9 mouse cellular contexts compared by ENCODE assay signal in the genomic region with DNA sequence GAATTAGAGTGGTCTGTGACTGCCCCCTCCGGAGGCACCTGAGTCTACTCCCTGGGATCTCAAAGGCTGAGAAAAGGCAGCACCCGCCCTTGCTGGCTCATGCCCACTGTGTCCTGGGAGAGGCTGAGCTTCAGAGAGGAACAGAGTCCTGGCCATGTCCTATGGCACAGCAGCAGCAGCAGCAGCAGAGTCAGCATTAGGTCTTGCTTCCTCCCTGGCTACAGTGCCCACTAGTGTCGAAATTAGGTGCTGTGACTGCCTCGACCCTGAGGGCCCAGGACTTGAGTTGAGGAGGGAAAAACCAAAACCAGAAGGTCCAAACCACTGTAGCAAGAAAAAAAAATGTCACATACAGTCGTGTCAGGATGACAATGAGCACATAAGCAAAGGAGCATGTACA. TPM values are rescaled to one million over a fixed set of nuclear protein-coding genes. Genes with fewer than 3 reads are reported as not detected.
DNase-seq lines count a peak whose midpoint lies in the region; ATAC-seq and TF ChIP-seq lines count a peak whose summit lies in the region.
"Had no signal": no experiment of that assay in that cellular context is flagged by ENCODE, and none has a peak within 500 bp of the region (broad histone marks: within the 10 kb centered on the region; RNA-seq: fewer than 3 reads in every experiment).

No protein-coding gene starts in this region.

- H3K9me3 ChIP-seq in kidney, embryonic 14.5 days (ENCODE audit: control insufficient read depth, low read length), result no peaks in the 10 kb centered on the region
- H3K9me3 ChIP-seq in kidney, embryonic 15.5 days (replicated peaks), result no peaks in the 10 kb centered on the region
- H3K9me3 ChIP-seq in ES-Bruce4 (replicated peaks; ENCODE audit: control insufficient read depth, insufficient read depth, low read length, poor library complexity, severe bottlenecking), result no peaks in the 10 kb centered on the region; the same call in 1 of the 2 replicates
- H3K9me3 ChIP-seq in midbrain, embryonic 14.5 days (ENCODE audit: control insufficient read depth, low read length), result no peaks in the 10 kb centered on the region

- 30% methylated on average over 5 of the region's 5 CpGs for WGBS in kidney, embryonic 14.5 days
- WGBS in kidney, embryonic 15.5 days, result 30% methylated on average over 5 of the region's 5 CpGs
- WGBS in midbrain, embryonic 14.5 days, result 28% methylated on average over 5 of the region's 5 CpGs

- no peak overlapping the region for H3K4me3 ChIP-seq in kidney, embryonic 14.5 days (ENCODE audit: low read length)
- H3K4me3 ChIP-seq in kidney, embryonic 15.5 days (replicated peaks), result no peak overlapping the region
- no peak overlapping the region for H3K4me3 ChIP-seq in ES-Bruce4 (ENCODE audit: low read depth, low read length)
- H3K4me3 ChIP-seq in embryonic fibroblast, embryonic 13.5 days (ENCODE audit: insufficient read depth, low read length), result no peak overlapping the region
- no peak overlapping the region for H3K4me3 ChIP-seq in midbrain, embryonic 14.5 days (replicated peaks; ENCODE audit: low read depth, low read length)

- H3K36me3 ChIP-seq in kidney, embryonic 14.5 days (ENCODE audit: control insufficient read depth, insufficient read depth, low read length), result no peaks in the 10 kb centered on the region
- H3K36me3 ChIP-seq in kidney, embryonic 15.5 days, result no peaks in the 10 kb centered on the region
- no peaks in the 10 kb centered on the region for H3K36me3 ChIP-seq in ES-Bruce4 (ENCODE audit: control insufficient read depth, insufficient read depth, low read length, poor library complexity, severe bottlenecking)
- no peaks in the 10 kb centered on the region for H3K36me3 ChIP-seq in midbrain, embryonic 14.5 days (ENCODE audit: control insufficient read depth, insufficient read depth, low read length)

- no peak for TF ChIP-seq POLR2A in ES-Bruce4 (IDR thresholded peaks at IDR 0.05; ENCODE audit: insufficient read depth, low read length)
- no peak for TF ChIP-seq POLR2A in embryonic fibroblast, embryonic 13.5 days (IDR thresholded peaks at IDR 0.05; ENCODE audit: low read depth, low read length)

- peak; percentile 75 for TF ChIP-seq CTCF in ES-Bruce4 (IDR thresholded peaks at IDR 0.05; ENCODE audit: low read depth, low read length)
- TF ChIP-seq CTCF in embryonic fibroblast, embryonic 13.5 days (IDR thresholded peaks at IDR 0.05; ENCODE audit: borderline replicate concordance, insufficient read depth, low read length), result peak; percentile 31; the same call in 1 of the 2 replicates

- TF ChIP-seq EP300 in ES-Bruce4 (IDR thresholded peaks at IDR 0.05; ENCODE audit: insufficient read depth, low read depth, low read length), result no peak

- H3K4me1 ChIP-seq in kidney, embryonic 14.5 days (ENCODE audit: control insufficient read depth, insufficient read depth, low read length), result no peaks in the 10 kb centered on the region
- H3K4me1 ChIP-seq in kidney, embryonic 15.5 days, result peaks cover 17% of the 10 kb centered on the region
- H3K4me1 ChIP-seq in ES-Bruce4 (ENCODE audit: control insufficient read depth, insufficient read depth, low read length), result peaks cover 6% of the 10 kb centered on the region
- no peaks in the 10 kb centered on the region for H3K4me1 ChIP-seq in embryonic fibroblast, embryonic 13.5 days (ENCODE audit: control insufficient read depth, insufficient read depth, low read length)
- H3K4me1 ChIP-seq in midbrain, embryonic 14.5 days (ENCODE audit: control insufficient read depth, insufficient read depth, low read length), result peaks cover 13% of the 10 kb centered on the region

- H3K27me3 ChIP-seq in kidney, embryonic 14.5 days (ENCODE audit: control insufficient read depth, insufficient read depth, low read length), result no peaks in the 10 kb centered on the region; the same call in none of the 2 replicates
- H3K27me3 ChIP-seq in kidney, embryonic 15.5 days, result peaks cover 14% of the 10 kb centered on the region; the same call in 1 of the 2 replicates
- no peaks in the 10 kb centered on the region for H3K27me3 ChIP-seq in ES-Bruce4 (ENCODE audit: control insufficient read depth, insufficient read depth, low read length, poor library complexity, severe bottlenecking)
- H3K27me3 ChIP-seq in midbrain, embryonic 14.5 days (ENCODE audit: control insufficient read depth, insufficient read depth, low read length), result no peaks in the 10 kb centered on the region

- no peak overlapping the region for H3K9ac ChIP-seq in kidney, embryonic 14.5 days (ENCODE audit: low read depth, low read length)
- no peak overlapping the region for H3K9ac ChIP-seq in kidney, embryonic 15.5 days
- no peak overlapping the region for H3K9ac ChIP-seq in ES-Bruce4 (ENCODE audit: low read depth, poor library complexity, severe bottlenecking)
- H3K9ac ChIP-seq in midbrain, embryonic 14.5 days (replicated peaks; ENCODE audit: low read length), result no peak overlapping the region

- peak; percentile 49; the same call in 1 of the 2 replicates for ATAC-seq in kidney, embryonic 14.5 days (ENCODE audit: low FRiP score, low TSS enrichment)
- no peak for ATAC-seq in kidney, embryonic 15.5 days (replicated peaks; ENCODE audit: low FRiP score)
- no peak for ATAC-seq in midbrain, embryonic 14.5 days (ENCODE audit: low FRiP score, low TSS enrichment)

- H3K27ac ChIP-seq in kidney, embryonic 14.5 days (ENCODE audit: low read depth, low read length), result no peak overlapping the region
- H3K27ac ChIP-seq in kidney, embryonic 15.5 days, result no peak overlapping the region
- no peak overlapping the region for H3K27ac ChIP-seq in ES-Bruce4 (ENCODE audit: insufficient read depth, low read length)
- no peak overlapping the region for H3K27ac ChIP-seq in embryonic fibroblast, embryonic 13.5 days (ENCODE audit: insufficient read depth, low read length)
- H3K27ac ChIP-seq in midbrain, embryonic 14.5 days (replicated peaks; ENCODE audit: low read depth, low read length), result no peak overlapping the region

- peak; percentile 67 for DNase-seq in midbrain, embryonic 14.5 days
- no peak for DNase-seq in layer of hippocampus, postnatal 14 days (ENCODE audit: low spot score in 2 of 2)
- no peak for DNase-seq in urinary bladder, postnatal 25 days (ENCODE audit: low spot score)
- no peak for DNase-seq in frontal cortex, postnatal 10 days (ENCODE audit: low spot score in 2 of 2)
- DNase-seq: adrenal gland, postnatal 10 days had no signal

- H3K4me2 ChIP-seq in kidney, embryonic 14.5 days (replicated peaks; ENCODE audit: low read depth, low read length), result no peak overlapping the region
- no peak overlapping the region for H3K4me2 ChIP-seq in kidney, embryonic 15.5 days
- no peak overlapping the region for H3K4me2 ChIP-seq in midbrain, embryonic 14.5 days (ENCODE audit: low read length)

RNA-seq across cellular contexts. Expression of gene Wscd1, which starts 12.6 kb away (rescaled TPM):
- 5.6 and 7.8 TPM in 2 replicates for polyA plus RNA-seq in kidney, embryonic 14.5 days (2014; fragmentation: Nextera tagmentation; extraction: Ambion mirVana)
- polyA plus RNA-seq in kidney, embryonic 15.5 days (2015; fragmentation: Nextera tagmentation; extraction: Ambion mirVana), result 13.7 and 14.5 TPM in 2 replicates
- polyA plus RNA-seq in ES-Bruce4 (2011; ENCODE audit: insufficient read depth, insufficient read length, low read depth, missing spikeins), result 2.7 and 3.6 TPM in 2 replicates
- polyA plus RNA-seq in embryonic fibroblast, embryonic 13.5 days (2011; ENCODE audit: insufficient read length, low read depth, missing spikeins), result 0.23 TPM in 1 of 2 replicates, not detected in the other
- polyA plus RNA-seq in midbrain, embryonic 14.5 days (2014; fragmentation: Nextera tagmentation; extraction: Ambion mirVana), result 62.7 and 67.1 TPM in 2 replicates
- 100 to 1,000 TPM; 101 to 107 TPM for total RNA-seq in layer of hippocampus, postnatal 14 days (2021)
